Mouse (Mus musculus) kidney, adult 2 months (tissue): ENCODE measurements at regions not wholly inside any gene's neighbourhood (a gene's known extent, or its start where the extent isn't known, plus 50 kb on each side); places are given as distances from the start of the nearest gene placed in this dataset.

ENCODE experiments used
- CTCF ChIP-seq: fragments of 200-500 bp; conservative IDR thresholded peaks from 2 replicates; pipeline ENCODE4 v1.5.1; 2011; ENCODE audit warnings: low read depth, mild to moderate bottlenecking, control low read depth, low read length, moderate library complexity, mixed read lengths; ENCODE audit not compliant: insufficient read depth, insufficient read length
- POLR2A ChIP-seq: fragments of 200-500 bp; IDR thresholded peaks from one replicate; pipeline ENCODE4 v1.6.1; 2011; ENCODE audit warnings: low read depth, low read length, control low read depth

DNA sequence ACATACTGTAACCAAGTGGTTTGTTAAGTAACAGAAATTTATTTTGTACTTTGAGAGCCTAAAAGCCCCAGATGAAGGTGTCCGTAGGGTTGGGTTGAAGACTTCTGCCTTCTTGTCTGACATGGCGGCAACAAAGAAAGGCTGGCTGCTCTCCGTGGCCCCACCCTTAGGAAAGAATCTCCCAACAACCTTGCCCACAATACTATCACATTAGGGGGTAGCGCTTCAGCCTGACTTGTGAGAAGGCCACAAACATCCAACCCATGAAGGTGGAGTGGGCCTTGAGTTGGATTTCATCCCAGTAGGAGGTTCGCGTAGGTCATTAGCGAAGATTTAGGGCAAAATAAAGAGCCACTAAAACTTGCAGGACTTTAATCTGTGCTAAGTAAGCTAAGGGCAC, 54.0 kb upstream of the Foxo1 start:
- no peak for TF ChIP-seq CTCF
- no peak for TF ChIP-seq POLR2A
